Mouse (Mus musculus) midbrain, embryonic 11.5 days (tissue): ENCODE data around the gene Pde1b. TPM values are rescaled to one million over a fixed set of nuclear protein-coding genes. Genes with fewer than 3 reads are reported as not detected.

Experiments used
- ATAC-seq: fragments of 200-750 bp; cut with Nextera tagmentation; 2 replicates; pipeline ENCODE4 v1.8.0; 2017; ENCODE audit warnings: moderate TSS enrichment, moderate library complexity; ENCODE audit not compliant: low FRiP score
- DNase-seq: peaks from one replicate; pipeline ENCODE4 v3.0.0; 2015; ENCODE audit warnings: low spot score; ENCODE audit errors: missing footprints
- H3K27ac ChIP-seq: fragments of 300-500 bp; sonication (generic); 2 replicates; pipeline ENCODE4 v1.5.1; 2014; ENCODE audit warnings: low read depth, low read length
- H3K27me3 ChIP-seq: fragments of 300-500 bp; sonication (generic); 2 replicates; pipeline ENCODE4 v1.6.1; 2014; ENCODE audit warnings: mild to moderate bottlenecking, low read length, moderate library complexity, mixed read lengths; ENCODE audit not compliant: control insufficient read depth, insufficient read depth
- H3K36me3 ChIP-seq: fragments of 300-500 bp; sonication (generic); 2 replicates; pipeline ENCODE4 v1.6.1; 2014; ENCODE audit warnings: mild to moderate bottlenecking, low read length, moderate library complexity, mixed read lengths; ENCODE audit not compliant: control insufficient read depth, insufficient read depth
- H3K4me1 ChIP-seq: fragments of 300-500 bp; sonication (generic); 2 replicates; pipeline ENCODE4 v1.6.1; 2014; ENCODE audit warnings: low read length; ENCODE audit not compliant: control insufficient read depth, insufficient read depth
- H3K4me2 ChIP-seq: fragments of 300-500 bp; sonication (generic); 2 replicates; pipeline ENCODE4 v1.6.1; 2014; ENCODE audit warnings: mild to moderate bottlenecking, moderate library complexity
- H3K4me3 ChIP-seq: fragments of 300-500 bp; sonication (generic); 2 replicates; pipeline ENCODE4 v1.5.1; 2014; ENCODE audit warnings: low read depth, low read length
- H3K9ac ChIP-seq: fragments of 300-500 bp; sonication (generic); 2 replicates; pipeline ENCODE4 v1.6.1; 2014; ENCODE audit warnings: low read length
- H3K9me3 ChIP-seq: fragments of 300-500 bp; sonication (generic); 2 replicates; pipeline ENCODE4 v1.6.1; 2016; ENCODE audit warnings: low read length; ENCODE audit not compliant: control insufficient read depth
- WGBS: fragments of 180-500 bp; shearing (Covaris S2); extraction: QIAGEN DNeasy Blood & Tissue Kit; methylation state at CpG from one replicate; pipeline ENCODE4 v1.1.7; 2014; 5-methylcytosine and 5-hydroxymethylcytosine counted together
- polyA plus RNA-seq: library from polyadenylated mRNA; unstranded; fragments of >200 nt; fragmentation: Nextera tagmentation; extraction: Ambion mirVana; gene quantifications from 2 replicates; pipeline ENCODE4 v1.2.1, GENCODE M21; 2014

Pde1b gene
- polyA plus RNA-seq, 1 experiment from 2014 or later, result 35.6 TPM

DNA sequence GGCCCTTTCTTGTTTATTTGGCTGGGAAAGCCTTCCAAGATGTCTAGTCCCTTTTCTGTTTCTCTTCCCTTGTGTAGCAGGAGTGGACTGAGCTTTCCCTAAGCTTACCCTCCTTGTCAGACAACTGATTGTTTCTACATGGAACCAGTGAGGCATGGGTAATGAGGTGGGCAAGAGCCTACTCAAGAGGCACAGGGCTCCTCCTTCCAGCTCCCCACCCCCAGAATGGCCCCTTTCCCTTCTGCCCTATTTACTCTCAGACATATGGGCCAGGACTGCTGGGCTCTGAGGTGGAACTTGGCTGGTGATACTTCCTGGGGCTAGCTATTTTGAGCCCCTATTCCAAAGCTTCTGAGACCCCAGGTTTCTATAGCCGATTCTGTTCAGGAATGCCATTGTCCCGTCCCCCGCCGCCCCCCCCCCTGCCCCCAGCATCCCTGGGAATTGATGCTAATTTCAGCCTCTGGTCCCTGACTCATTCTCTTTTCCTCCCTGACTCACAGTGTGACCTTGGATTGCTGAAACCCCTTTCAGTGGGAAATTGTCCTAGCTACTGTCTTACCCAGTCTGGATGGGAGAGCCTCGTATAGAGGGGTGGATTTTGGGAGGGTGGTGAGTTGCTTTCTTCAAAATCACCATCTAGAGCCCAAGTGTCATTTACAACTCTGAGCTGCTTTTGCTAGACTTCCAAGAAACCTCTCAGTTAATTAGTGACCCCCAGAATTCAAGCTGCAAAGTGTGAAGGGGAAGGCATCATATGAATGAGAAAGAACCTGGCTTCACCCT, 16.0 kb downstream of the Pde1b start:
- 4% methylated on average over 5 of the region's 5 CpGs for WGBS
- Histone ChIP-seq H3K36me3 (no peaks in the 10 kb centered on the region), H3K4me3 (no peak overlapping the region), H3K4me2 (peak overlapping the region; percentile 23), H3K9ac (peak overlapping the region; percentile 32; the same call in 1 of the 2 replicates), H3K27me3 (no peaks in the 10 kb centered on the region), H3K9me3 (no peaks in the 10 kb centered on the region), H3K27ac (peak overlapping the region; percentile 96), H3K4me1 (peaks cover 71% of the 10 kb centered on the region)
- ATAC-seq (peak; percentile 78), DNase-seq (peak; percentile 95)

DNA sequence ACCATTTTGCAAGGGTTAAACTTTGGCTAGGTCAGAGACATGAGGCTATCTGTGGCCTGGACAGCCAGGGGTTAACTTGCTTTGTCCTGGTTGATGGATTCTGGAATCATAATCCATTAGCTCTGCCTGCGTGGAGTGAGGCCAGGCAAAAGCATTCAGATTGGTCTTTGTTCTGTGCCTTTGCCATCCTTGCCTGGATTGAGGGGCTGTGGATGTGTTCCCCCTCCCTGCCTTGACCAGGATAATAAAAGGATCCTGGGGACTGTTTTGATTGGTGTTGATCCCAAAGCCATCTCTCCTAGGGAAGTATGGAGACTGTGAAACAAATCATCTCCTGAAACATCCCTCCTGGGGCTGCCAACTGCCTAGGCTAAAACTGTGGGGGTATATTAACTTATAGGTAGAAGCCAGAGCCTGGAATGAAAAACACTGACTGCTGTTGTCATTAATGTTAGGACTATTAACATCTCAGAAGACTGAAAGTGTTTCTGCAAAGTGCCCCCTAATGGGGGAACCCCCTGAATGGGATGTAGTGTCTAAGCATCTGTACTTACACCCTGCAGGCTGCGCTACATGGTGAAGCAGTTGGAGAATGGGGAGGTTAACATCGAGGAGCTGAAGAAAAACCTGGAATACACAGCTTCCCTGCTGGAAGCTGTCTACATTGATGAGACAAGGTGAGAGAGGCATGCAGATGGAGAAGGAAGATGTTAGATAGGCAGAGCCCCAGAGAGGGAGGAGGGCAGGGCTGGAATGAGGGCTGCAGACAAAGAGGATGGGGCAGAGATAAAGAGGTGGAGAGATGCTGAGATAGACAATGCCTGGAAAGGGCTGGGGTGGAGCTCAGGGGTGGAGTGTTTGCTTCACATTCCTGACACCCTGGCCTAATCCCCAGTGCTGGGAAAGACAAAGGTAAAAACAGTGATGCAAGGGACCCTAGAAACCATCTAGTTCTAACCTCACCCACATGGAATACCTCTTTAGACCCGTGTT, 16.8 kb downstream of the Pde1b start:
- ATAC-seq (peak; percentile 79), DNase-seq (peak; percentile 93)
- peaks cover 1% of the 10 kb centered on the region; the same call in 1 of the 2 replicates for H3K36me3 ChIP-seq
- peak overlapping the region; percentile 96 for H3K27ac ChIP-seq
- H3K4me2 ChIP-seq, result peak overlapping the region; percentile 23
- H3K4me1 ChIP-seq, result peaks cover 66% of the 10 kb centered on the region
- H3K27me3 ChIP-seq, result no peaks in the 10 kb centered on the region
- WGBS, result 11% methylated on average over 4 of the region's 4 CpGs
- H3K9me3 ChIP-seq, result no peaks in the 10 kb centered on the region
- no peak overlapping the region for H3K4me3 ChIP-seq
- peak overlapping the region; percentile 60 for H3K9ac ChIP-seq

DNA sequence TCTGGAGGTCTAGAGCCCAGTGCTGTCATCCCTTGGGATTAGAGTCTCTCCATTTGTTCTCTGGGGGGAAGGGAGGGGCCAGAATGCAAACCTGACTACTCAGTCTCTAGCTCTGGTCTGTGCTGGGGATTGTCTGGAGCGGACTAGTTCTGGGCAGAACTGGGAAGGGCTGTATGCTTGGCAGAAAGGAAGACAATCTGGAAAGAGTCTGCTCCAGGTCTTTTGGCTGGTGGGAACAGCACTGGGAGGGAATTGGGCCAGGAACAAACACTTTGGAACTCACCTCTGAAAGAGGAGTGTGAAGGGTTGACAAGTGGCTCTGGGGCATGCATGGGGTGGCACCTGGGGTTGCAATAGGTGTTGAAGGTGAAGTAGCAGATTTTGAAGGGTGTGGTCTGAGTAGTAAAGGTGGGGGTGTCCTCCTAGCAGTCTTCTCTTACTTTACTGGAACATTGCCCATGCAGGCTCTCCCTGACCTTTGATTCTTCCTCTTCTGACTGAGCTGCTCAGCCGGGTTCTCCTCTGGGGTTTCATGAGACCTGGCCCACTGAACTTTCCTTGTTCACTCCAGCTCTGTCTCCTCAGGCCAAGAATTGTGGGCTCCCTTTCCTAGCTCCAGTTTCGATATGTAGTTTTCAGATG, 19.7 kb downstream of the Pde1b start:
- 59% methylated on average over 3 of the region's 3 CpGs for WGBS
- Histone ChIP-seq H3K4me3 (no peak overlapping the region), H3K27ac (no peak overlapping the region), H3K27me3 (no peaks in the 10 kb centered on the region), H3K4me2 (no peak overlapping the region), H3K4me1 (peaks cover 45% of the 10 kb centered on the region), H3K9me3 (no peaks in the 10 kb centered on the region), H3K36me3 (peaks cover 10% of the 10 kb centered on the region), H3K9ac (no peak overlapping the region)
- DNase-seq (no peak), ATAC-seq (no peak)

DNA sequence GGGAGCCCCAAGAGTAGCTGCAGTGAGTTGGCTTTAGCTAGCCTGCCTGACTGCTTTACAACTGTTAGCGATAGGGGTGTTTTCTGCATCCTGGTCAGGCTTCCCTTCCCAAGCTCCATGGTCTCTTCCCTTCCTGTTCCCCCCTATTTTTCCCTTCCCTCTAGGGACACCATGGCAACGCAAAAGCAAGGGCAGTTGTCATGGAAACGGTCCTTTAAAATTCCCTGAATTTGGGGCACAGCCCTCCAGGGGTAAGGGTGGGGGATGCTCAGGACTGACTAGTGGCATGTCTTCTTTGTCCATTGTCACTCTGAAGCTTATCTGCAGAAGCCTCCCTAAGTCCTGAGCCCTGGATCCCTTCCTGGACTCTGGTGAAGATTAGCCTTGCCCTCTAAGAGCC, 20.3 kb downstream of the Pde1b start:
- Histone ChIP-seq H3K4me3 (no peak overlapping the region), H3K4me2 (no peak overlapping the region), H3K27ac (no peak overlapping the region; the same call in 1 of the 2 replicates), H3K9me3 (no peaks in the 10 kb centered on the region), H3K27me3 (no peaks in the 10 kb centered on the region), H3K4me1 (peaks cover 40% of the 10 kb centered on the region), H3K9ac (no peak overlapping the region), H3K36me3 (peaks cover 10% of the 10 kb centered on the region)
- 41% methylated on average over 3 of the region's 3 CpGs for WGBS
- DNase-seq (no peak), ATAC-seq (no peak)

DNA sequence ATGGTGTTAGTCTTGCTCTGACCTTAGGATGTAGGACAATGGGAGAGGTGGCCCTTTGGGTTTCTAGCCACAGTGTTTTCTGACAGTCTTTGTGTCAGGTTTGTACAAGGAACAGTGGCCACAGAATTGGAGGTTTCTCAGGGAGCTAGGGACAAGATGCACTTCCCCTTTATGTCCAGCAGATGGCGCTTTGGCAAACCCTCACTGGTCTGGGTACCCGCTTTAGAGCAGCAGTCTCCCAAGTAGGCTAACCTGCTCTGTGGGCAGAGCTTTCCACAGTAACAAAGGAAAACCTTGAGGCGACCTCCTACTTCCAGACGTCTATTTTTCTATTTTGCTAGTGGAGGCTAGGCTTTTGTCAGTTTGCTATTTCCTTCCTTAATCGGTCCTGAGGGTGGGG, 27.5 kb downstream of the Pde1b start:
- Histone ChIP-seq H3K4me2 (no peak overlapping the region), H3K9me3 (no peaks in the 10 kb centered on the region), H3K27ac (peak overlapping the region; percentile 4; the same call in 1 of the 2 replicates), H3K36me3 (peaks cover 6% of the 10 kb centered on the region), H3K27me3 (no peaks in the 10 kb centered on the region), H3K4me3 (no peak overlapping the region), H3K9ac (no peak overlapping the region), H3K4me1 (no peaks in the 10 kb centered on the region)
- 7% methylated on average over 5 of the region's 5 CpGs for WGBS
- DNase-seq, result peak; percentile 96
- peak; percentile 84 for ATAC-seq

DNA sequence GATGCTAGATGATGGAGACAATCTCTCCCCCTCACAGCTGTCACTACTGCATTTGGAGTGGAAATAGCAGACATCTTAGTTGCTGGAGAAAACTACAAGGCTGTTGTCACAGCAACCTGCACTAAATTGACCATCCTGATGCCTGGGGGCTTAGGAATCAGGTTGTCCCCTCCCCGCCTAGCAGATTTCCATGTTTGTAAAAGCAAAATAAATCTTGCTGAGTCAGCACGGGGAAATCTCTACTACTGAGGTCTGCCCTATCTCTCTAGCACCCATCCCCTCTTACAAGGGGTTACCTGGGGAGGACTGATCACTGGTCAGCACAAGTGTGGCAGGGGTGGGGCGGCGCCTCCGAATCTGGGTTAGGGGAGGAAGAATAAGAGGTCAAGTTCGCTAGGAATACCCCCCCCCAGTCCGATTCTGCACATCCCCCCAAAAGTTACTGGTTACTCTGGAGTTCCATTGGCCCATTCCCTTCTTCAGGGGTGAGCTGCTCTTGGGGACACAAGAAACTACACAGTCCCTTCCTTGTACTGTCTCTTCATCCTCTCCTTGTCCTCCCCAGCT, 31.3 kb downstream of the Pde1b start:
- 85% methylated on average over 7 of the region's 7 CpGs for WGBS
- H3K9ac ChIP-seq, result no peak overlapping the region
- no peak overlapping the region for H3K4me2 ChIP-seq
- ATAC-seq, result no peak
- no peaks in the 10 kb centered on the region for H3K27me3 ChIP-seq
- no peak overlapping the region for H3K4me3 ChIP-seq
- peaks cover 14% of the 10 kb centered on the region for H3K4me1 ChIP-seq
- no peaks in the 10 kb centered on the region for H3K9me3 ChIP-seq
- H3K27ac ChIP-seq, result no peak overlapping the region
- no peak for DNase-seq
- H3K36me3 ChIP-seq, result no peaks in the 10 kb centered on the region

DNA sequence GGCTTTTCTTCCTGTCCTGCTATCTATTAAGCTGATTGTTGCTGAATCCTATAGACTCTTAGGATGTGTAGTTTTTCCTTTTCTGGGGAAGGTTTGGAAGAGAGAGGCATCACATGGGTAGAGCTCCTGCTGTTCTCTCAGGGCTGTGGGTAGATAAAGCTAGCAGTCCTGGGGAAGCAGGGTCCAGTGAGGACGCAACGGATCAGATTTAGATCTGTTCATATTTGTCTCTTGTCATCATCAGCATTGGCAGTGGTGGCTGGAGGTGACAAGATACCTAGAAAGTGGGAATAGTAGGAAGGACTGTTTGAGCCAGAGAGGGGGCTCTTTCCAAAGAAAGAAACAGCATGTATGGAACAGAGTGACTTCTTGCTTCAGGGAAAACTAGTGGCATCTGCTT, 32.2 kb downstream of the Pde1b start:
- H3K9me3 ChIP-seq, result no peaks in the 10 kb centered on the region
- DNase-seq (no peak), ATAC-seq (no peak)
- H3K27me3 ChIP-seq, result no peaks in the 10 kb centered on the region
- no peak overlapping the region for H3K4me3 ChIP-seq
- H3K27ac ChIP-seq, result no peak overlapping the region
- no peak overlapping the region for H3K4me2 ChIP-seq
- H3K36me3 ChIP-seq, result no peaks in the 10 kb centered on the region
- no peak overlapping the region for H3K9ac ChIP-seq
- WGBS, result 82% methylated on average over 2 of the region's 2 CpGs
- peaks cover 14% of the 10 kb centered on the region for H3K4me1 ChIP-seq

DNA sequence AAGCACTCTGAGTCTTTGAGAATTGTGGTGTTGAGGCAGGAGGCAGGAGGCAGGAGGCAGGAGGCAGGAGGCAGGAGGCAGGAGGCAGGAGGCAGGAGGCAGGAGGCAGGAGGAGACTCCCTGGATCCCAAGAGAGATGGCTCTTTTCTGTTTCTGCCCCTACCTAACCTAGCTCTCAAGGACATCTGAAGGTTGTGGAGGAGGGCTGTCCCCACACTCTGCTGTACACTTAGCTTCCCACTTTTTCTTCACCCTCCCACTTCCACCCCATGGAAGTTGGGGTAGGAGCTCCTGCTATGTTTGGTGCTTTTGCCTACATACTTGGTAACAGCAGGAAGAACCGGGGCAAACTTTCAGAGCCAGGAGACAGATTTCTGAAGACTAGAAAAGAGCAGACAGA, 33.0 kb downstream of the Pde1b start:
- ATAC-seq, result no peak

More for the DNA sequence above, 33.0 kb downstream of the Pde1b start:
- peaks cover 14% of the 10 kb centered on the region for H3K4me1 ChIP-seq
- H3K9ac ChIP-seq, result no peak overlapping the region
- H3K27me3 ChIP-seq, result no peaks in the 10 kb centered on the region
- 64% methylated on average over 1 of the region's 1 CpGs for WGBS
- H3K36me3 ChIP-seq, result no peaks in the 10 kb centered on the region
- H3K27ac ChIP-seq, result no peak overlapping the region
- no peak overlapping the region for H3K4me2 ChIP-seq
- DNase-seq, result no peak
- no peak overlapping the region for H3K4me3 ChIP-seq
- H3K9me3 ChIP-seq, result no peaks in the 10 kb centered on the region
